Mouse (Mus musculus) central nervous system, embryonic 18 days (tissue): Measurements from ENCODE around the gene Dnpep. TPM values are rescaled to one million over a fixed set of nuclear protein-coding genes. Genes with fewer than 3 reads are reported as not detected.

Experiments
- polyA plus RNA-seq: library from polyadenylated mRNA; depleted of rRNA; stranded (reverse); fragments of >200 nt; gene quantifications from 2 replicates; pipeline ENCODE4 v1.2.3, GENCODE M21; 2012; rRNA removed

Dnpep gene
- 151 and 153 TPM in 2 replicates for polyA plus RNA-seq

GRCm38 (mm10) chr1:75317241-75318201, at the start of gene Dnpep:
TSS of gene Dnpep (minus strand) at chr1:75317990.

GRCm38 (mm10) chr1:75360112-75361031, 42.6 kb upstream of the Dnpep start, which contains the start of gene Des:
TSS of gene Des (plus strand) at chr1:75360329.

GRCm38 (mm10) chr1:75278228-75278627, 39.6 kb downstream of the Dnpep start, which contains the start of gene Resp18:
TSS of gene Resp18 (minus strand) at chr1:75278415.

GRCm38 (mm10) chr1:75264091-75264880, 53.5 kb downstream of the Dnpep start, which contains the start of gene Ptprn:
TSS of gene Ptprn (minus strand) at chr1:75264502.

Other genes with a start within 250 kb of the Dnpep start
- gene Nhej1, start 192.8 kb downstream of the Dnpep start, polyA plus RNA-seq: 1.7 and 2.4 TPM in 2 replicates
- gene Slc23a3, start 184.1 kb downstream of the Dnpep start, polyA plus RNA-seq: 0.03 and 0.05 TPM in 2 replicates
- 45.7 and 51.1 TPM in 2 replicates for gene Cnppd1, start 175.3 kb downstream of the Dnpep start, polyA plus RNA-seq
- 172 and 179 TPM in 2 replicates for gene Retreg2, start 175.2 kb downstream of the Dnpep start, polyA plus RNA-seq
- 51.1 and 55.2 TPM in 2 replicates for gene Zfand2b, start 149.3 kb downstream of the Dnpep start, polyA plus RNA-seq
- gene Abcb6, start 137.6 kb downstream of the Dnpep start, polyA plus RNA-seq: 45.2 and 45.8 TPM in 2 replicates
- 35.3 and 38.8 TPM in 2 replicates for gene Ankzf1, start 125.8 kb downstream of the Dnpep start, polyA plus RNA-seq
- gene Atg9a, start 125.8 kb downstream of the Dnpep start, polyA plus RNA-seq: 57.0 and 62.6 TPM in 2 replicates
- 35.6 and 40.2 TPM in 2 replicates for gene Glb1l, start 107.2 kb downstream of the Dnpep start, polyA plus RNA-seq
- 206 and 218 TPM in 2 replicates for gene Stk16, start 107.2 kb downstream of the Dnpep start, polyA plus RNA-seq
- gene Tuba4a, start 98.1 kb downstream of the Dnpep start, polyA plus RNA-seq: 15.5 and 16.9 TPM in 2 replicates
- not detected in 2 replicates for gene A630095N17Rik, start 85.9 kb downstream of the Dnpep start, polyA plus RNA-seq
- gene Dnajb2, start 81.6 kb downstream of the Dnpep start, polyA plus RNA-seq: 67.4 and 71.2 TPM in 2 replicates
- gene Ptprn, start 53.5 kb downstream of the Dnpep start, polyA plus RNA-seq: 68.1 and 69.4 TPM in 2 replicates
- 141 and 164 TPM in 2 replicates for gene Resp18, start 39.6 kb downstream of the Dnpep start, polyA plus RNA-seq
- gene Des, start 42.3 kb upstream of the Dnpep start, polyA plus RNA-seq: 1.0 and 9.6 TPM in 2 replicates
- 69.0 and 70.9 TPM in 2 replicates for gene Speg, start 57.3 kb upstream of the Dnpep start, polyA plus RNA-seq
- 103 and 111 TPM in 2 replicates for gene Gmppa, start 117.9 kb upstream of the Dnpep start, polyA plus RNA-seq
- 15.3 and 15.9 TPM in 2 replicates for gene Asic4, start 132.4 kb upstream of the Dnpep start, polyA plus RNA-seq
- 61.1 and 64.1 TPM in 2 replicates for gene Chpf, start 161.3 kb upstream of the Dnpep start, polyA plus RNA-seq
- 39.7 and 43.7 TPM in 2 replicates for gene Tmem198, start 161.5 kb upstream of the Dnpep start, polyA plus RNA-seq
- 39.6 and 49.3 TPM in 2 replicates for gene Obsl1, start 188.5 kb upstream of the Dnpep start, polyA plus RNA-seq
- 81.7 and 92.2 TPM in 2 replicates for gene Inha, start 189.1 kb upstream of the Dnpep start, polyA plus RNA-seq
- 31.8 and 33.5 TPM in 2 replicates for gene Stk11ip, start 203.5 kb upstream of the Dnpep start, polyA plus RNA-seq
- gene Slc4a3, start 228.3 kb upstream of the Dnpep start, polyA plus RNA-seq: 68.3 and 70.8 TPM in 2 replicates